ENCODE assay signal across 8 mouse cellular contexts in the genomic region with DNA sequence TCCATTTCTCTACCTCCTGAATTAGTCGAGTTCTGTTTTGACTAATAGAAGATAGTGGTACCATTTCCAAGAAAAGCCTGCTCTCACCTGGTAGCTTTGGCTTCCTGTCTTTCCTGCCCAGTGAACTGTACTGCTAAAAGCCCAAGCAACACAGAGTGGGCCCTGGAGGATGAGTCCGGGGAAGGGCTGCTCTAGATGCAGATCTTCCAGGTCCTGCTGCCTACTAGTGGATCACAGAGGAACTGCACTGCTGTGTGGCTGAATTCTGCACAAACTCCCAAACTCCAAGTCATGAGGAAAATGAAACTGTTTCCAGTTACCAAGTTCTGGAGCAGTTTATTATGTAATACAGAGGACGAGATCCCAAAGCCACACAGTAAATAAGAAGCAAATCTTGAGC.
DNase-seq lines count a peak whose midpoint lies in the region; TF ChIP-seq lines count a peak whose summit lies in the region.

No protein-coding gene starts in this region.

- H3K4me3 ChIP-seq in small intestine, adult 2 months (ENCODE audit: low read depth, low read length) = no peak overlapping the region

- WGBS in small intestine, adult 2 months = 26% methylated on average over 3 of the region's 3 CpGs

- H3K4me1 ChIP-seq in small intestine, adult 2 months (ENCODE audit: control insufficient read depth, insufficient read depth, insufficient read length, low read length) = no peaks in the 10 kb centered on the region

- TF ChIP-seq POLR2A in small intestine, adult 2 months (IDR thresholded peaks at IDR 0.05; ENCODE audit: low read depth, low read length) = no peak

- H3K27me3 ChIP-seq in small intestine, adult 2 months (ENCODE audit: control insufficient read depth, insufficient read depth, low read length) = no peaks in the 10 kb centered on the region

- DNase-seq in adrenal gland, adult (ENCODE audit: inconsistent age in 2 of 2, low spot score in 1 of 2) = peak; percentile 52 to 83
- DNase-seq in adrenal gland, postnatal 4 days (ENCODE audit: low spot score in 2 of 2) = no peak
- peak; percentile 61 for DNase-seq in urinary bladder, postnatal 14 days (ENCODE audit: low spot score)
- DNase-seq in urinary bladder, postnatal 10 days (ENCODE audit: low spot score) = no peak
- peak; percentile 79 for DNase-seq in fibroblast of lung, adult 2 months (ENCODE audit: low read depth)
- DNase-seq in kidney, adult 9 months = peak; percentile 81
- peak; percentile 47 to 69 for DNase-seq in lung, postnatal 4 days

- H3K36me3 ChIP-seq in small intestine, adult 2 months (ENCODE audit: control insufficient read depth, insufficient read depth, low read length) = peaks cover 7% of the 10 kb centered on the region; the same call in 1 of the 2 replicates

- H3K27ac ChIP-seq in small intestine, adult 2 months (ENCODE audit: insufficient read depth, low read depth, low read length) = no peak overlapping the region

- peak; percentile 66; the same call in 1 of the 2 replicates for TF ChIP-seq CTCF in small intestine, adult 2 months (IDR thresholded peaks at IDR 0.05; ENCODE audit: extremely low read depth, insufficient read length, insufficient replicate concordance, low read depth, low read length)

Comparison
In these comparisons a context has a peak if more than half of its experiments do, and no peak if none do; other contexts are left out.
1. DNase-seq: peak in adrenal gland, adult (2 of 2), urinary bladder, postnatal 14 days (single experiment), fibroblast of lung, adult 2 months (single experiment), kidney, adult 9 months (single experiment) and lung, postnatal 4 days (2 of 2); none in adrenal gland, postnatal 4 days (0 of 2) and urinary bladder, postnatal 10 days (single experiment).